Mouse (Mus musculus) neural tube, embryonic 11.5 days (tissue): ENCODE results near the gene Adh1. TPM values are rescaled to one million over a fixed set of nuclear protein-coding genes. Genes with fewer than 3 reads are reported as not detected.

Source experiments
- ATAC-seq: fragments of 200-750 bp; cut with Nextera tagmentation; 2 replicates; pipeline ENCODE4 v1.8.0; 2017; ENCODE audit warnings: moderate number of reproducible peaks, mild to moderate bottlenecking, moderate TSS enrichment, moderate library complexity; ENCODE audit not compliant: insufficient read depth, low FRiP score, low TSS enrichment
- DNase-seq: peaks from one replicate; pipeline ENCODE4 v3.0.0-alpha.2; 2015; ENCODE audit warnings: low spot score
- H3K27ac ChIP-seq: fragments of 300-500 bp; sonication (generic); 2 replicates; pipeline ENCODE4 v1.5.1; 2014; ENCODE audit warnings: low read depth, mild to moderate bottlenecking, low read length
- H3K27me3 ChIP-seq: fragments of 300-500 bp; sonication (generic); 2 replicates; pipeline ENCODE4 v1.6.1; 2014; ENCODE audit warnings: mild to moderate bottlenecking, low read length, mixed read lengths; ENCODE audit not compliant: control insufficient read depth, insufficient read depth
- H3K36me3 ChIP-seq: fragments of 300-500 bp; sonication (generic); 2 replicates; pipeline ENCODE4 v1.6.1; 2014; ENCODE audit warnings: mild to moderate bottlenecking, low read length, moderate library complexity, mixed read lengths; ENCODE audit not compliant: control insufficient read depth, insufficient read depth
- H3K4me1 ChIP-seq: fragments of 300-500 bp; sonication (generic); 2 replicates; pipeline ENCODE4 v1.6.1; 2014; ENCODE audit warnings: low read length, mixed read lengths; ENCODE audit not compliant: control insufficient read depth, insufficient read depth
- H3K4me2 ChIP-seq: fragments of 300-500 bp; sonication (generic); 2 replicates; pipeline ENCODE4 v1.6.1; 2014; ENCODE audit warnings: low read depth, mild to moderate bottlenecking, moderate library complexity
- H3K4me3 ChIP-seq: fragments of 300-500 bp; sonication (generic); 2 replicates; pipeline ENCODE4 v1.5.1; 2014; ENCODE audit warnings: low read depth, low read length
- H3K9ac ChIP-seq: fragments of 300-500 bp; sonication (generic); 2 replicates; pipeline ENCODE4 v1.6.1; 2014; ENCODE audit warnings: mild to moderate bottlenecking, low read length
- H3K9me3 ChIP-seq: fragments of 300-500 bp; sonication (generic); 2 replicates; pipeline ENCODE4 v1.6.1; 2016; ENCODE audit warnings: low read length; ENCODE audit not compliant: control insufficient read depth
- WGBS: fragments of 180-500 bp; shearing (Covaris S2); extraction: QIAGEN DNeasy Blood & Tissue Kit; methylation state at CpG from one replicate; pipeline ENCODE4 v1.1.7; 2014; 5-methylcytosine and 5-hydroxymethylcytosine counted together
- polyA plus RNA-seq: library from polyadenylated mRNA; unstranded; fragments of >200 nt; fragmentation: Nextera tagmentation; extraction: Ambion mirVana; gene quantifications from 2 replicates; pipeline ENCODE4 v1.2.1, GENCODE M21; 2014

Adh1 gene
- polyA plus RNA-seq, 1 experiment from 2014 or later: 2.1 TPM

- no peaks in the 10 kb centered on the region for H3K27me3 ChIP-seq
These were observed 2.6 kb downstream of the Adh1 start for GRCm38 (mm10) chr3:138263154-138263930.

DNA sequence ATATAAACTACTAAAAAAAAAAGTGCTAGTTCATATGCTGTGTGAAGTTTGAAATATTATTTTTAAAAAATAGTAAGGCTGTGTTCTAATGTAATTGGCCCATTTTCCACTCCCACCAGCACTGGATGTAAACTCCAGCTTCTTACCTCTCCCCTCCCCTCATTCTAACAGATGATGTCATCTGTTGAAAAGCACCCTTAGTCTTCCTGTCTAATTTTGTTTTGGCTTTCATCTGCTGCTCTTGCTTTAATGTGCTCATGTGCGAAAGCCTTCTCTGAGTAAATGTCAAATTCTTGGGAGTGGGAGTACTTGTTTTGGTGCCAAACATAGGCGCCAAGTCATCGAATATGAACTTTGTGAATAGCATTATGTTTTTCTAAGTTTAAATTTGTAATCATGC lies 3.9 kb downstream of the Adh1 start:
- 88% methylated on average over 3 of the region's 3 CpGs for WGBS
- Histone ChIP-seq H3K27ac (no peak overlapping the region), H3K4me2 (no peak overlapping the region), H3K36me3 (no peaks in the 10 kb centered on the region), H3K27me3 (no peaks in the 10 kb centered on the region), H3K4me1 (no peaks in the 10 kb centered on the region), H3K4me3 (no peak overlapping the region), H3K9ac (no peak overlapping the region), H3K9me3 (no peaks in the 10 kb centered on the region)
- ATAC-seq (no peak), DNase-seq (no peak)

More at GRCm38 (mm10) chr3:138263154-138263930, 2.6 kb downstream of the Adh1 start:
- Histone ChIP-seq H3K4me1 (no peaks in the 10 kb centered on the region), H3K4me3 (no peak overlapping the region), H3K27ac (no peak overlapping the region), H3K9me3 (no peaks in the 10 kb centered on the region), H3K9ac (no peak overlapping the region), H3K4me2 (no peak overlapping the region), H3K36me3 (no peaks in the 10 kb centered on the region)
- no peak for ATAC-seq
- no peak for DNase-seq
- WGBS: 88% methylated on average over 5 of the region's 5 CpGs

- DNase-seq: no peak
- Histone ChIP-seq H3K4me1 (no peaks in the 10 kb centered on the region), H3K9ac (no peak overlapping the region), H3K9me3 (no peaks in the 10 kb centered on the region), H3K4me2 (no peak overlapping the region), H3K27me3 (no peaks in the 10 kb centered on the region), H3K27ac (no peak overlapping the region), H3K36me3 (no peaks in the 10 kb centered on the region), H3K4me3 (no peak overlapping the region)
- 0% methylated on average over 1 of the region's 1 CpGs for WGBS
- ATAC-seq: no peak
These were observed 9.7 kb downstream of the Adh1 start for GRCm38 (mm10) chr3:138270507-138270906.

DNA sequence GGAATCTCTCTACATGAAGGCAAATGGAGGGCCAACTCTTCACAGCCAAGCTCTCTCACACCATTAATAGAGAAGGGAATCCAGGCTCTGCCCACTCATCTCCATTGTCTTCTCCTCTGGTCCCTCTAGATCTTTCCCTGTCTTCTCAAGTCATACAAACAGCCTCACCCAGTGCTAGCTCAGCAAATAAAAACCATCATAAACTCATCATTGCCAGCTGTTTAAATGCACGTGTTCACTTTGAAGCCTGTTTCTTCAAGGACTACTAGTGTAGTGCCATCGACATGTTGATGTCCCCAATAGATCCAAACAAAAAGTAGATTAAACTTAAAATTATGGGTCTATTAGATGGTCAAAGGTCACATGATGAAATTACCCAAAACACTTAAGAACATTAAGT lies 10.5 kb downstream of the Adh1 start:
- DNase-seq (no peak), ATAC-seq (no peak)
- 50% methylated on average over 2 of the region's 2 CpGs for WGBS
- Histone ChIP-seq H3K27ac (no peak overlapping the region), H3K27me3 (no peaks in the 10 kb centered on the region), H3K4me2 (no peak overlapping the region), H3K9me3 (no peaks in the 10 kb centered on the region), H3K36me3 (no peaks in the 10 kb centered on the region), H3K9ac (no peak overlapping the region), H3K4me1 (no peaks in the 10 kb centered on the region), H3K4me3 (no peak overlapping the region)

DNA sequence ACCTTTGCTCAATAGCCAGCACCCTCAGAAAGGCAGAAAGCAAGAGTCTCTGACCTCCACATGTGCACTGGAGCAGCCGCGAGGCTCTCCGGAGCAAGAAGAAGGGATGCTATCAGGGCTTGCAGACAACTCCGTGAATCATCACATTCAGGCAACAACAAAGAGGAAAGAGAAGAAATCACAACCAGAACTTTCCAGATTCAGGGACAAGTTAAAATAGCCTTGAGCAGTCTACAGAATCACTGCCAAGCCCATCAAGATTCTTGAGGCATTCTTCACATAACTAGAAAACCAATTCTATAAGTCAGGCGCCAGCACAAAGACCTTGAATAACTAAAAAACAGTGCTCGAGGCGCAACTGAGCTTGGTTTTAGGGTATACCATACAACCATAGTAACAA lies 12.3 kb downstream of the Adh1 start:
- H3K4me3 ChIP-seq: no peak overlapping the region
- no peaks in the 10 kb centered on the region for H3K36me3 ChIP-seq
- ATAC-seq (no peak), DNase-seq (no peak)
- no peaks in the 10 kb centered on the region for H3K4me1 ChIP-seq
- no peaks in the 10 kb centered on the region for H3K27me3 ChIP-seq
- H3K27ac ChIP-seq: no peak overlapping the region
- H3K9ac ChIP-seq: no peak overlapping the region
- 90% methylated on average over 7 of the region's 7 CpGs for WGBS
- no peak overlapping the region for H3K4me2 ChIP-seq
- no peaks in the 10 kb centered on the region for H3K9me3 ChIP-seq

- DNase-seq: no peak
- no peak overlapping the region for H3K9ac ChIP-seq
- 89% methylated on average over 3 of the region's 3 CpGs for WGBS
These were observed 14.3 kb downstream of the Adh1 start for GRCm38 (mm10) chr3:138275100-138275499.

GRCm38 (mm10) chr3:138282556-138282955 lies 21.8 kb downstream of the Adh1 start:
- 89% methylated on average over 9 of the region's 9 CpGs for WGBS
- Histone ChIP-seq H3K4me2 (no peak overlapping the region), H3K36me3 (no peaks in the 10 kb centered on the region), H3K4me3 (no peak overlapping the region), H3K27me3 (no peaks in the 10 kb centered on the region), H3K27ac (no peak overlapping the region), H3K9me3 (no peaks in the 10 kb centered on the region), H3K4me1 (no peaks in the 10 kb centered on the region), H3K9ac (no peak overlapping the region)
- no peak for DNase-seq
- no peak for ATAC-seq

More at GRCm38 (mm10) chr3:138275100-138275499, 14.3 kb downstream of the Adh1 start:
- H3K27ac ChIP-seq: no peak overlapping the region
- H3K36me3 ChIP-seq: no peaks in the 10 kb centered on the region
- H3K27me3 ChIP-seq: no peaks in the 10 kb centered on the region
- no peaks in the 10 kb centered on the region for H3K4me1 ChIP-seq
- H3K4me3 ChIP-seq: no peak overlapping the region
- H3K9me3 ChIP-seq: no peaks in the 10 kb centered on the region
- no peak for ATAC-seq
- no peak overlapping the region for H3K4me2 ChIP-seq

GRCm38 (mm10) chr3:138283831-138284230 lies 23.0 kb downstream of the Adh1 start:
- no peaks in the 10 kb centered on the region for H3K4me1 ChIP-seq
- no peak overlapping the region for H3K27ac ChIP-seq
- 96% methylated on average over 1 of the region's 1 CpGs for WGBS
- H3K36me3 ChIP-seq: no peaks in the 10 kb centered on the region
- ATAC-seq (no peak), DNase-seq (no peak)
- H3K4me2 ChIP-seq: no peak overlapping the region
- no peaks in the 10 kb centered on the region for H3K9me3 ChIP-seq
- H3K27me3 ChIP-seq: no peaks in the 10 kb centered on the region
- no peak overlapping the region for H3K4me3 ChIP-seq
- no peak overlapping the region for H3K9ac ChIP-seq

GRCm38 (mm10) chr3:138285986-138286385 lies 25.2 kb downstream of the Adh1 start:
- H3K36me3 ChIP-seq: no peaks in the 10 kb centered on the region

More at GRCm38 (mm10) chr3:138285986-138286385, 25.2 kb downstream of the Adh1 start:
- H3K9me3 ChIP-seq: no peaks in the 10 kb centered on the region
- no peak overlapping the region for H3K4me3 ChIP-seq
- no peak overlapping the region for H3K4me2 ChIP-seq
- no peaks in the 10 kb centered on the region for H3K27me3 ChIP-seq
- 89% methylated on average over 7 of the region's 7 CpGs for WGBS
- no peak overlapping the region for H3K27ac ChIP-seq
- H3K9ac ChIP-seq: no peak overlapping the region
- DNase-seq: no peak
- H3K4me1 ChIP-seq: no peaks in the 10 kb centered on the region
- no peak for ATAC-seq
